Mouse (Mus musculus) retina, adult 2 months (tissue): ENCODE results near the gene Cldn6.

Experiments used
- DNase-seq: peaks from one replicate; pipeline ENCODE4 v3.0.0-alpha.2; 2012; ENCODE audit warnings: low read depth, low spot score

The Cldn6 gene

DNA sequence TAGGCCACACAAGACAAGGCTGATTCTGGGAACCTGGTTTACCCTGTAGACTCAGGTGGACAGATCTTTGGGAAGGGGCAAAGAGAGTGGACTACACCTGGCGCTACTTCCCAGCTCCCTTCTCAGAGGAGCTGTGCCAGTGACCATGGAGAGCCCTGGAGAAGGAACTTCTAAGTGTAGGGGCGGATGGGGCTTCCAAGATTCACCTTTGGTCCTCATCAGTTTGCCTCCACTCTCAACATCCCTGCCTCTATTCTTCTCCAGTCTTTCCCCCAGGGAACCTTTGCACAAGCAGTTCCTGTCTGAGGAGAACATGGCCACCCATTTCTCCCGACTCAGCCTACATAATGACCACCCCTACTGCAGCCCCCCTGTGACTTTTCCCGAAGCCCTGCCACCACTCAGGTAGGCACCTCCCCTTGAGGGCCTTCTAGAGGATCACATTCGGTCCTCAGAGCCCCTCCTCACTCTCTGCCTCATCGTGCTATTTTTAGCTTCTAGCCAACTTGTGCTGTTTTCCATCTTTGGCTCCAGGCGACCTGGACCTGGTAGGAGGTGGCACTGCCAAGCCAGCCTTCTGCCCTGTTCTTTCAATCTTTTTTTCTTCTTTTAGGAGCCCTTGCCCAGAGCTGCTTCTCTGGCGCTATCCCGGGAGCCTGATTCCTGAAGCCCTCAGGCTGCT is 4.6 kb upstream of the Cldn6 start:
- no peak for DNase-seq

DNA sequence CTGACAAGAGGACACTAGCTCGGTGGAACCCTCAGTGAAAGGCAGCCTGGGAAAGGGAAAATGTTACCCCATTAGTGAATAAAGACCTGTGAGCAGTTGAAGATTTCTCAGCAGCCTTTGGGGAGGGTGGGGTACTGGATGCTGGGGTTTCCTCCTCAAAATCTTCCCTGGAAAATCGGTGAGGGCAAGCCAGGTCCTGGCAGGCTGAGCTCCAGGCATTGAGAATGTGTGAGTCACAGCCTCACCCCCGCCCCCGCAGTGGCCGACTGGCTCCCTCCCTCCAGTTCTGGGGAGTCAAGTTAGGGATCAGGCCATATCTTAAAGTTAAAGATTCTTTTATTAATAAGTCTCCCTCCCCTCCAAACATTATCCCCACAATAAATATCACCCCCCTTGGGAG is 3.9 kb upstream of the Cldn6 start:
- no peak for DNase-seq

DNA sequence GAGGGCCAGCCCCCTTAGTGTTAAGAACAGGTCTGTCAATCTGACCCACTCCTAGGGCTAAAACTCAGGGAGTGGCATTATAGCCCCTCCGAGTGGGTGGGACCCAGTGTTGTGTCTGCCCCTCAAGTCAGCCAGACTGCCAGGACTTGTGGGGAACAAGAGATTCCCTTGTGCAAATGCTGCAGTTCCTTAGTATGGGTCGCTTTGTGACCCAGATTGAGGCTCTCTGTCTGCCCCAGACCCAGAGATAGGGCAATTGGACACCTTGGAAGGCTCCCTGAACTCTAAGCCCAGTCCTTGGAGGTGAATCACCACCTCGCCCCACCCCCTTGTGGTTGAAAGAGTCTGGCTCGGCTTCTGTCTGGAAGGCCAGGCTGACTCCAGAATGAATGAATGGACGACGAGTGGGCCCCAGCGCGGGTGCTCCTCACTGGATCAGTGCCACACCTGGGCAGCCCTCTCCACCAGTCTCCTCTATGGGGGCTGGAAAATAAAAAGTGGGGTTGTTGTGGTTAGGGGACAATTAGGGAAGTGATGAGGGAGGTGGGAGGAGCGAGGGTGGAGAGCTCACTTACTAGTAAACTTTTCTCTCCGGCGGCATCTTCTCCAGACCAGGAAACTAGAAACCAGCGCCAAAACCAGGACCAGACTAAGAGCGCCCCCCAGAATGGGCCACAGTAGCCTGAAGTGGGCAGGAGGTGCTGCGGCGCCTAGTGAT is 3.3 kb upstream of the Cldn6 start:
- no peak for DNase-seq

DNA sequence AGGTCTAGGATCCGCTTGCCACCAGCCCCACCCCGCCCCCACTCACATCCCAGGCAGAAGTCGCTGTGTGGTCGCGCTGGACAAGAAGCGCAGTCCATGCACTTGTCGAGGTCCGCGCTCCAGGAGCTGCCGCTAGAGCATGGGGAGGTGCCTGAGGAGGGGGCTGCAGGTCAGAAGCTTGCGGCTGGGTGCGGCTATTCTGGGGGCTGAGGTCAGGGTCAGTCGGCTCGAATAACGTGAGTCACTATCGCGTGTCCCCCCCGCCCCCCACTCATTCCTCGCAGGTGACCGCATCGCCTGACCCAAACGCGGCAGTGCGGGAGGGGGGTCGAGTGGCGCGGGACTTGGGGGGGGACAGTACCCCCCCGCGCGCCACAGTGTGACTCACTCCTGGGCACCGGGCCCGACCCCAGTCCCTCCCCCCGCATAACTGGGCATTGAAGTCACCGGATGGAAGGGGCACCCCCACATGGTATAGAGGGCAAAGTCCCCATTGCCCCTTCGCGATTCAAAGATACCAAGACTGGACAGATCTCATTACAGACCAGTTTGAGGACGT is 2.5 kb upstream of the Cldn6 start:
- DNase-seq, result no peak

DNA sequence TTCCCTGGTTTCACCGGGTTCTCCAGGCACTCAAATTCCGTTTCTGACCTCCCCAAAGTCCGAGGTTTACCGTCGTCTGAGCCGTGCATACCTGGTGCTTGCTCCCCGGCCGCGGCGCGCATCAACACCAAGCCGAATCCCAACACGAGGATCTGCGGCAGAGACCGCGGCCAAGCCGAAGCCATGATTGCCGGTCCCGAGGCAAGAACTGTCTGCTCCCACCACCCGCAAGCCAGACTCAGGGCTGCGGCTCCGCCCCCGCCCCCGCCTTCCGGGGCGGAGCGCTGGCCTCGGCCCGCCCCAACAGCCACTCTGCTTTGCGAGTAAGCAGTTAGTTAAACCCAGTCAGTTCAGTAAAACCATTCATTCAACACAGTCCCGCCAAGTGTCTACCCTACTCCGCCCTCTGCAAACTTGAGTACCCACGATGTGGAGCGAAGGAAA is 1.8 kb upstream of the Cldn6 start, which contains the start of gene Tnfrsf12a:
TSS of gene Tnfrsf12a (minus strand) at position 233 of the 444 bp plus-strand sequence.
- peak; percentile 48 for DNase-seq

DNA sequence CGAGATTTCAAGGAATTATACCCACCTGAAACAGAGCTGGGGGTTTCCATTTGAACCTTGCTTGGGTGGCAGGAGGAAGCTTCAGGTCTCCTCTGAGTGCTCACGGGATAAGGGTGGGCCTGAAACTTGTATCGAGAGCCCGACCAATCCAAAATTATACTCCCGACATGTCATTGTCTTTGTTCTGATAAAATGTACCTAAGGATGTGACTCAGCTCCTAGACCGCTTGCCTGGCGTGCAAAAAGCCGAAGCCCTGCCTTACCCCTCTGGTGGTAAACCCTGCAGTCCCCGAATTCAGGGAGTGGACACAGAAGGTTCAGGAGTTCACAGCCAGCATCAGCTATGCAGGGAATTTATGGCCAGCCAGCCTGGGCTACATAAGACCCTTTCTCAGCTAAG is 1.3 kb downstream of the Cldn6 start:
- no peak for DNase-seq

DNA sequence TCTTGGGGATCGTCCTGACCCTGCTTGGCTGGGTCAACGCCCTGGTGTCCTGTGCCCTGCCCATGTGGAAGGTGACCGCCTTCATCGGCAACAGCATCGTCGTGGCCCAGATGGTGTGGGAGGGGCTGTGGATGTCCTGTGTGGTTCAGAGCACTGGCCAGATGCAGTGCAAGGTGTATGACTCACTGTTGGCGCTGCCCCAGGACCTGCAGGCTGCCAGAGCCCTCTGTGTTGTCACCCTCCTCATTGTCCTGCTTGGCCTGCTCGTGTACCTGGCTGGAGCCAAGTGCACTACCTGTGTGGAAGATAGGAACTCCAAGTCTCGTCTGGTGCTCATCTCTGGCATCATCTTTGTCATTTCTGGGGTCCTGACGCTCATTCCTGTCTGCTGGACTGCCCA is 2.0 kb downstream of the Cldn6 start:
- DNase-seq, result no peak

DNA sequence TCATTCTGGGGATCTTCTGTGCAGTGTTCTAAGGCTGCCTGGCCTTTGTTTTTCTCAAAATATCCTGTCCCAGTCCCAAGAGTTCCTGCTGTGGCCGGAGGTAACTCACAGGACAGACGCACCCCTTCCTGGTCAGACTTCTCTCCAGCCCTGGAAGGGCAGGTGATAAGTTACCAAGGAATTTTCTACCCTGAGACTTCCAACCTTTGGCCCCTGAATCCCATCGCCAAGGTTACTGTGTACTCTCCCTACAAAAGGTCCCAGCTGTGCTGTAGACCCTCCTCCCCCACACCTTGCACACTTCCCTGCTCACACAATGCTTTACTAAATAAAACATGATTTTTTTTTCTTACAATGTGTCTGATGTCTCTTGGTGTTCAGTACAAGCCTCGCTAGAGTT is 3.0 kb downstream of the Cldn6 start:
- DNase-seq, result no peak

DNA sequence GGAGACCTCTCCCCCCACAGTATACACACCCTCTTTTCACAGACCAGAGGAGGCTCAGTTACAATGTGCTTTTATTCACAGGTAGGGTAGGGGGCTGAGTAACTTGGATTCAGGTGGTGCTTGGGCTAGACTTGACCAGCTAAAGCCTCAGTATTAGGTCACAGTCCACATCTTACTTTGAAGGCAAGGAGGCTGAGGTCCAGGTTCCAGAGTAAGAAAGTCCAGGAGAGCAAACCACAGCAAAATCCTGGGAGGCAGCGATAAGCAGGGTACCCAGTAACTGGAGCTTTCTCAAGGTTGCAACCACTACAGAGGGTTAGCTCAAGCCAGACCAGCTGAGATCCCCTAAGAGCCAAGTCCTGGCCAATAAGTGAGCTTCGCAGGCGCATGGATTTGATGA is 3.5 kb downstream of the Cldn6 start:
- no peak for DNase-seq

DNA sequence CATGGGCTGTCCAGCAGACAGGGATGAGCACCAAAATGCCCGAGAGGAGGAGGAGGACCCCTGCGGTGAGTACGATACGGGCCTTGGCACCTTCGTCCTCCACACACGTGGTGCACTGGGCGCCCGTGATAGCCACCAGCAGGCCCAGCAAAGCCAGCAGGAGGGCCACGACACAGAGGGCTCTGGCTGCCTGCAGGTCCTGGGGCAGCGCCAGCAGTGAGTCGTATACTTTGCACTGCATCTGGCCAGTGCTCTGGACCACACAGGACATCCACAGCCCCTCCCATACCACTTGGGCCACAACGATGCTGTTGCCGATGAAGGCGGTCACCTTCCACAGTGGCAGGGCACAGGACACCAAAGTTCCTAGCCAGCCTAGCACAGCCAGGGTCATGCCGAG is 4.2 kb downstream of the Cldn6 start:
- DNase-seq, result no peak

DNA sequence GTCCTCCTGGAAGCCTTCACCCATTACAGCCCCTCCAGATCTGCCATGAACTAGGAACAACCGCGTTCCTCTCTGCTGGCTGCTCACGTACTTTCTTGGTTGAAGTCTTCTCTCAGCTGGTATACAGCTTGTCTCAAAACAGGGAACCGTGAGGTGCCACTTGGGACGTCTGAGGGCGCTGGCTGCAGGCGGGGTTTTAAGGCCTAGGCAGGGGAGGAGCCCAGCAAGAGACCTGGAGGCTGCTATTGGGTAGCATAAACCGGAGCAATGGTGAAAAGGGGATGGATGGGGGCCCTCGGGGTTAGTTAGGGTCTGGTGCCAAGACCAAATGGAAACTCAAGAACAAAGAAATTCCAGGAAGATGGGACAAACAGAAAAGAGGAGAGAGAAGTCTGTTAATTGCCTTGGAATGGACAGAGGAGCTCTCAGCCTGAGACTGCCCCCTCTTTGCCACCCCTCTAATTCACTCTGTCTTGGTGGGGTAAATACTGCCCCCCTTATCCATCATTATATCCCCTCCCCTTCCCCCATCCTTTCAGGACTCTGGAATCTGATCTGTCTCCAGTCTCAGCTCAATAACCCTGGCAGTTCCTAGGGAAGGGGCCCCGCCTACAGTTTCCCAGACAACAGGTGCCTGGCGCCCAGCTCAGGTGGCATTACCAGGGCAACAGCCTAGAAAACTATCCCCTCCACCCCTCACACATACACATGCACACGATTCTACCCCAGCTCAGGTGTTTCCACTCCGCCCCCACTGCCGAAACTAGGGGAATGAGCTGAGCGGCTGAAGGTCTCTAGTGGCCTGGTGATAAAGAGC is 5.0 kb downstream of the Cldn6 start, which contains the start of gene Cldn9:
TSS of gene Cldn9 (minus strand) at position 171 of the 817 bp plus-strand sequence.
- DNase-seq, result no peak

DNA sequence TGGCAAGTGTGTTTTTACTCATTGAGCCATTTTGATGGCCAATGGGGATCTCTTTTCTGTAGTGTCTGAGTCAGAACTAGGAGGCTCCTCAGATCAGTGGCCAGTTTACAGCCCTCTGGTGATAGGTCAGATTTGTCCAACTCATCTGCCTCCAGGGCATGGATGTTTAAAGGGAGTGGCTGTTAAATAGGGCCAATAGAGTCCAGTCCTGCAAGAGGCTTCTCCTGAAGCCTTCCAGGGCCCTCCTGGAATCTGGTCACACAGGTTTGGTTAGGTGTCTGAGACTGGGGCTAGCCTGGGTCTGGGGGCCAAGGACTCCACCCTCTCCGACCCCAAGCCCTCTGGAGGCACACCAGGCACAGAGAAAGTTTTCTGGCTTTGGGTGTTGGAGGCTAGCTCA is 15.4 kb downstream of the Cldn6 start:
- no peak for DNase-seq

DNA sequence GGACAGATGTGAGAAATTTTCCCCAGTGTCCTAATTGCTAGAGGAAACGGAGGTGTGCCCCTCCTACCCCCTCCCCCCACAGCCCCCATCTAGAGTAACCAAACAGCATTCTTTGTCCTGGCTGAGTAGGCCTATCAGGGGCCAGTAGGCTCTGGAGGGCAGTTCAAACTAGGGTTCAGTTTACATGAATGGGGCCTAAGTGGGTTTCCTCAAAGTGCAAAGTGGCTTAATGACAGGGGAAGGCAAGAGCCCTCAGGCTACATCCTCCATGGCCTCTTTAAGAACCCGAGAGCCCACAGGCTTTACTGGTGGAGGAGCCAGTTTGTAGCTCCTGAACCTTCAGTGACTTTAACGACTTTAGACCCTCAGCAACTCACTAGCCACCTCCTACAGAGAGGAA is 16.8 kb downstream of the Cldn6 start:
- DNase-seq, result no peak

DNA sequence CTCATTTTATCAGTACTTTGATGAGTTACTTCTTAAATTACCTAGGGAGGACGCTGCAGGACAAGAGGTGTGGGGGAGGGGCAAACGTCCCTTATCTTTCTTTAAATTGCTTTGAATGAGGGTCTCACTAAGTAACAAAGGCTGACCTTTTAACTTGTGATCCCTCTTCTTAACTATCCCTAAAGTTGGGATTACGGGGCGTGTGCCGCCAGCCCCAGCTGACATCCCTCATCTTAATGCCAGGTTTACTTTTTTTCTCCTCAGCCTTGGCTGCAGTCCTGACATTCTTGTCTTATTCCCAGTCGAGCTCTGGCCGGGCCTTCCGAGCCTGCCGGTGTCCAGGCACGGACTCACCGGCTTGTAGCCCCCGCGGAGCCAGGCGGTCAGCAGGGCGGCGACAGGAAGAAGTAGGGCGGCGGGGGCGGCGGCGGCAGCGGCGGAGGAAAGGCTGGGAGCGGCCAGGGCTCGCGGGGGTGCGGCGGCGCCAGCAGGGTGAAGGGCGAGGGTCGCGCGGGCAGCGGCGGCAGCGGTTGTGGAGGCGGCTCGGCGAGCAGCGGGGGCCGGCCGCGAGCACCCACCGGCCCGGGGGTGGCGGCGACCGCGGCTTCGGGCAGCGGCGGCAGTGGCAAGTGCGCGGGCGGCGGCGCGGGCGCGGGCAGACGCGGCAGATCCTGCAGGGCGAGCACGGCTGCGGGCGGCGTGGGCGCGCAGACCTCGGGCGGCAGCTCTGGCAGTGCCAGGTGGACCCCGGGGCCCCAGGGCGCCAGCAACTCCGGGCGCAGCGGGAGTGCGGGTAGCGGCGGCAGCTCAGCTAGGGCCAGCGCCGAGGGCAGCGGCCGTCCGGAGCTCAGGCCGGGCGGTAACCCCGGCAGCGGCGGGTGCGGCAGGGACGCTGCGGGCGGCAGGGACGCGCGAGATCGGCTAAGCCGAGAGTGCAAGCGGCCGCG is 20.4 kb downstream of the Cldn6 start:
- DNase-seq, result no peak

DNA sequence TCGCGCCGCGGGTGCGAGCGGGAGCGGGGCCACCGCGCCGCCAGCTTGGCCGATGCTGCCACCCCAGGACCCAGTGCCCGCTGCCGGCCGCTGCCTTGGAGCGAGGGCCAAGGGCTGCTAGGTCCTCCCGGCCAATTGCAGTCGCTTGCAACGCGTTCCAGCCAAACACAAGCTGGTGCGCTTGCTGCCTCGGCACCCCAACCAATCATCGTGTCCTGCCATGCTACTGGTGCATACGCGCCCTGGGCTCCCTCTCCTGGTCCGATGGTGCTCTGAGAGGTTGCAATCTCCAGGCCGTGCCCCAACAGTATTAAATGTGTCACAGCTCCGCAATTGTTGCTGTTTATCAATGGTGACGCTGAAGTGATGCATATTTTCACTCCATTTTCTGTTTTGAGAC is 21.0 kb downstream of the Cldn6 start:
- DNase-seq, result peak; percentile 78

DNA sequence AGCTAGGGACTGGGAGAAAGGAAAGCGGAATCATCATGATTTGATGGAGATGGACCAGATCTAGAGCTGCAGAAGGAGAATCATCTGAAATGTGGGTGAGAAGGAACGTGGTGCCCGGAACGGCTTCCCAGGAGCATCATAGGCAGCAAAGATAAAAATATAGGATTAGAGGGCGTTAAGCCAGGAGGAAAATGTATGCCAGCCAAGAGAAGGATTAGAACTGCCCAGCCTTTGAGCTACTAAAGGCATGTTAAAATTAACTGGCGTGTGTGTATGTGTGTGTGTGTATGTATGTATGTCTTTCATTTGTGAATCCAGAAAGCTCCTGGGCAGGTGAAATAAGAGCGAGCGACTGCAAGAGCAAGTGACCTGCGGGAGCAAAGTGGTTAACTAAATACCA is 24.3 kb downstream of the Cldn6 start:
- DNase-seq, result peak; percentile 54

DNA sequence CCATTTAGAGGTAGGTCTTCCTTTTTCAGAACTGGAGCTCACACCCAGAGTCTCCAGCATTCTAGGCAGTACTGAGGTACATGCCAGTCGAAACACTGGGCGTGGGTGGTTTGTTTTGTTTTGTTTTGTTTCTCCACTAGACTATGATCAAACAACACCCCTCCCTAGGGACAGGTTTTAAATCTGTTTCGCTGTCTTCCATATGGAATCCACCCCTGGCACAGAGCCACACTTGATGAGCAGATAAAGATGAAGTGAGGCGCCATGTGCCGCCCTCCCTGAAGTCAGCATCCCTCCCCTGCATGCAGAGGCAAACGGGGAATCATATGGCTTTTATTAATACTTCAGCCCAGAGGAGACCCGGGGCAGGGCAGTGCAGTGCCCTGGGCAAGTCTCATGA is 25.7 kb downstream of the Cldn6 start:
- DNase-seq, result no peak

DNA sequence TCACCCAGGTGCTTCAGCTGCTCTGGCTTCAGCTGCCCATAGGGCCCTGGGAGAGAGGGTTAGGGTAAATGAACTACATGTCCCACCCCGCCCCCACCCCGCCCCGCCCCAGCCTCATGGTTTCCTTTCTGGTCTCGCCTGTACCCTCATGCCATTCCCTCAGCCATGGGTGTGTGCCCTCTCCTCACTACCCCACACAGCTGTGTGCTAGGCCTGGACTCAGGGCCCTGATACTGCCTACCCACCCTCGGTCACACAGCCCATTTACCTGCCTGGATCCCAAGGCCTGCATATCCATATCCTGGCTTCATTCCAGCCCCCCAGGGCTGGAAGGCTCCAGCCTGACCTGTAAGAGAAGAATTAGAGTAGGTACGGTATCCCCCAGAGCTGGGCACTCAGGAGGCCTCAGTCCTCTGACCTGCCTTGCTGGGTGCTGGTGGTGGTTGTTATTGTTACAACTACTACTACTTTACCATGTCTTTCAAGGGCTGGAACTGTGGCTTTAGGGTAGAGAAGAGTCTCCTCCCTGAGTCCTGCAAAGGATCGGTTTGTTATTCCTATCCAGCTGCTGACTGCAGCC is 26.6 kb downstream of the Cldn6 start:
- DNase-seq, result no peak

DNA sequence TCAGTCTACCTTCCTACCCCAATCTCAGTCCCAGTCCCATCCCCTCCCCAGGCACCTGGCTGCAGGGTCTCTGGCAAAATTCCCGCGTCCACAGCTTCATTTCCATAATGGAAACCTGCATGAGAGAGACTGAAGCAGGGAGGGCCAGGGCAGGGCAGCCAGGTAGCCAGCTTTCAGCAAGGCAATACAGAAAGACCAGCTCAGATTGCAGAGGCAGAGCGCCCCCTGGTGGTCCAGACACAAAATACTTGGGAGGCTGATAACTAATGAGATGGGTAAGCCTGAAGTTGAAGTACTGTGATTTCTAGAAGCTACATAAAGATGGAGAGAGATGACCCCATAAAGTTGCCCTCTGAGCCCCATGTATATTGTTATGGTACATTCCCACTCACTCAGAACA is 27.2 kb downstream of the Cldn6 start:
- peak; percentile 65 for DNase-seq

DNA sequence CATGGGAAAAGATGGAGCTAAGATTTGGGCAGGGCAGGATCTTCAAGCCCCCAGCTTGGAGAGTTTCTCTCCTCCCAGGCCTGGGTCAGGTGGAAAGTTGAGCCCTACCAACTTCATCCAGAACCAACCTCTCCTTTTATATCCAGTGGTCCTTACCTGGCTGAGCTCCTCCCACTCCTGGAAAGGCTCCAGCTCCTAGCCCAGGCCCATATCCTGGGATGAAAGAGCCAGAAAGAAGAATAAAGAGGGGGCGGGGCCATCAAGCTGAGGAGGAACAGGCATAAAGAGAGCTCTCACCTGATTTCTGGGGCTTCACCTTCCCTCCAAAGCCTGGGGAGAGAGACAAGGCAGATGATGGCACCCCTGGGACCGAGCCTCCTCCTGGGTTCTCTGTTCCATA is 38.0 kb downstream of the Cldn6 start:
- no peak for DNase-seq

DNA sequence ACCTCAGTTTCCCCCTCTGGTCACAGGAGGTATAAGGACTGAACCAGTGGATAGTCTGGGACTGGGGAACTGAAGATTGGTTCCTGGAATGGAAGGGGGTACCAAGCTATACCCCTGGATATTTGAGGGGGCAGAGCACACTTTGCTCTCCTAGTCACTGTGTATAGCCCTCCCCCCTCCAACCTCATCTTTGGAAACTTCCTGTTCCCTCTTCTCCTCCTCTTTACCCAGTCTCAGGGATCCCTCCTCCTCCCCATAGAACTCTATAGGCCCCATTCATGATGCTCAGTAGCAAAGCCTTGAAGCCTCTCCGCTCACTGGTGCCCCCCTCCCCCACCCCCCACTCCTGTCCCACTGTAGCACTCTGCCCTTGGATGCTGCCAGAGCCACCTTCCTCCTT is 40.4 kb downstream of the Cldn6 start:
- DNase-seq, result no peak
